Mouse (Mus musculus) A20 (cell line): Measurements from ENCODE around the gene Med28.

Experiments
- DNase-seq: peaks from one replicate; pipeline ENCODE4 v3.0.0-alpha.2; 2011; ENCODE audit warnings: low read depth, low spot score

Gene Med28

GRCm38 (mm10) chr5:45519960-45520808 lies at the start of gene Med28:
TSS of gene Med28 (plus strand) at chr5:45520229.
- DNase-seq, result peak; percentile 90

- no peak for DNase-seq
Observed at GRCm38 (mm10) chr5:45472880-45473450, 47.1 kb upstream of the Med28 start.

- no peak for DNase-seq
Observed at GRCm38 (mm10) chr5:45473521-45473920, 46.5 kb upstream of the Med28 start.

GRCm38 (mm10) chr5:45474215-45474614 lies 45.8 kb upstream of the Med28 start:
- DNase-seq, result peak; percentile 74

- DNase-seq, result no peak
Observed at GRCm38 (mm10) chr5:45474758-45475157, 45.3 kb upstream of the Med28 start.

- DNase-seq, result no peak
Observed at GRCm38 (mm10) chr5:45475771-45476170, 44.3 kb upstream of the Med28 start.

GRCm38 (mm10) chr5:45476288-45476687 lies 43.7 kb upstream of the Med28 start:
- DNase-seq, result no peak

- DNase-seq, result no peak
Observed at GRCm38 (mm10) chr5:45477601-45478000, 42.4 kb upstream of the Med28 start.

- DNase-seq, result no peak
Observed at GRCm38 (mm10) chr5:45480066-45480465, 40.0 kb upstream of the Med28 start.

GRCm38 (mm10) chr5:45481125-45481524 lies 38.9 kb upstream of the Med28 start:
- no peak for DNase-seq

GRCm38 (mm10) chr5:45482607-45483006 lies 37.4 kb upstream of the Med28 start:
- DNase-seq, result no peak

- DNase-seq, result no peak
Observed at GRCm38 (mm10) chr5:45483654-45484053, 36.4 kb upstream of the Med28 start.

- no peak for DNase-seq
Observed at GRCm38 (mm10) chr5:45491776-45492175, 28.3 kb upstream of the Med28 start.

GRCm38 (mm10) chr5:45493191-45494092 lies 26.6 kb upstream of the Med28 start, which contains the start of gene Lap3:
TSS of gene Lap3 (plus strand) at chr5:45493374.
- DNase-seq, result peak; percentile 98

- peak; percentile 62 for DNase-seq
Observed at GRCm38 (mm10) chr5:45494093-45494755, 25.8 kb upstream of the Med28 start.

GRCm38 (mm10) chr5:45495429-45495975 lies 24.5 kb upstream of the Med28 start:
- DNase-seq, result no peak

- DNase-seq, result no peak
Observed at GRCm38 (mm10) chr5:45496042-45496441, 24.0 kb upstream of the Med28 start.

- DNase-seq, result no peak
Observed at GRCm38 (mm10) chr5:45496479-45496878, 23.6 kb upstream of the Med28 start.

- DNase-seq, result no peak
Observed at GRCm38 (mm10) chr5:45496930-45497550, 23.0 kb upstream of the Med28 start.

- DNase-seq, result no peak
Observed at GRCm38 (mm10) chr5:45497564-45497963, 22.5 kb upstream of the Med28 start.

- no peak for DNase-seq
Observed at GRCm38 (mm10) chr5:45510071-45510470, 10.0 kb upstream of the Med28 start.
